Mouse (Mus musculus) MEL (cell line): ENCODE data around the gene Pip4k2c. TPM values are rescaled to one million over a fixed set of nuclear protein-coding genes. Genes with fewer than 3 reads are reported as not detected.

Source experiments
- DNase-seq: peaks from one replicate; pipeline ENCODE4 v3.0.0; 2011; ENCODE audit warnings: low read depth, low spot score
- H3K27ac ChIP-seq: 2 replicates; pipeline ENCODE4 v1.5.1; 2012; ENCODE audit warnings: low read depth, mild to moderate bottlenecking, control low read depth, low read length, moderate library complexity; ENCODE audit not compliant: control insufficient read depth
- H3K27me3 ChIP-seq, 2 experiments: fragments of 150-350 bp in 1 of 2; sonication (generic) in 1 of 2; 2 replicates each; pipeline ENCODE4 v1.6.1; 2012; ENCODE audit warnings: low read length in 2 of 2, mild to moderate bottlenecking in 2 of 2, improper control_type of control experiment in 1 of 2, moderate library complexity in 1 of 2; ENCODE audit not compliant: insufficient read depth in 2 of 2, control insufficient read depth in 1 of 2
- H3K36me3 ChIP-seq, 2 experiments: 2 replicates each; pipeline ENCODE4 v1.6.1; 2012 to 2014; ENCODE audit warnings: low read length in 2 of 2, improper control_type of control experiment in 1 of 2, inconsistent platforms in 1 of 2, mild to moderate bottlenecking in 1 of 2; ENCODE audit not compliant: insufficient read depth in 2 of 2, control insufficient read depth in 1 of 2
- H3K4me1 ChIP-seq, 2 experiments: fragments of 150-350 bp in 1 of 2; sonication (generic) in 1 of 2; 2 replicates each; pipeline ENCODE4 v1.6.1; 2012; ENCODE audit warnings: low read length in 2 of 2, improper control_type of control experiment in 1 of 2, mild to moderate bottlenecking in 1 of 2; ENCODE audit not compliant: insufficient read depth in 2 of 2, control insufficient read depth in 1 of 2
- H3K4me3 ChIP-seq, 2 experiments: fragments of 150-350 bp in 1 of 2; sonication (generic) in 1 of 2; 2 replicates each; pipeline ENCODE4 v1.5.1; 2012; ENCODE audit warnings: low read depth in 2 of 2, low read length in 2 of 2, mild to moderate bottlenecking in 2 of 2, moderate library complexity in 2 of 2, control low read depth in 1 of 2, improper control_type of control experiment in 1 of 2; ENCODE audit not compliant: control insufficient read depth in 1 of 2, insufficient read depth in 1 of 2
- H3K79me2 ChIP-seq: 2 replicates; pipeline ENCODE4 v1.6.1; 2012; ENCODE audit warnings: mild to moderate bottlenecking, low read length, moderate library complexity; ENCODE audit not compliant: control insufficient read depth, poor library complexity, insufficient read depth
- H3K9ac ChIP-seq: 2 replicates; pipeline ENCODE4 v1.6.1; 2012; ENCODE audit warnings: low read depth, mild to moderate bottlenecking, control low read depth, low read length, moderate library complexity; ENCODE audit not compliant: control insufficient read depth, poor library complexity, severe bottlenecking
- H3K9me3 ChIP-seq: fragments of 150-350 bp; sonication (generic); replicated peaks from 2 replicates; pipeline ENCODE4 v1.6.1; 2012; ENCODE audit warnings: mild to moderate bottlenecking, low read length, improper control_type of control experiment, moderate library complexity; ENCODE audit not compliant: insufficient read depth
- CHD1 ChIP-seq: IDR thresholded peaks from 2 replicates; pipeline ENCODE4 v1.6.1; 2012; ENCODE audit warnings: low read depth, mild to moderate bottlenecking, inconsistent platforms, low read length, improper control_type of control experiment
- CHD2 ChIP-seq: IDR thresholded peaks from 2 replicates; pipeline ENCODE4 v1.6.1; 2011; ENCODE audit warnings: low read length, improper control_type of control experiment
- CTCF ChIP-seq, 3 experiments: IDR thresholded peaks in 2 of 3; conservative IDR thresholded peaks in 1 of 3; 2 replicates each; pipeline ENCODE4 v1.5.1; 2011 to 2012; ENCODE audit warnings: low read length in 3 of 3, low read depth in 2 of 3, mild to moderate bottlenecking in 2 of 3, improper control_type of control experiment in 1 of 3, inconsistent platforms in 1 of 3, mixed read lengths in 1 of 3, moderate library complexity in 1 of 3; ENCODE audit not compliant: control insufficient read depth in 1 of 3, insufficient read depth in 1 of 3, poor library complexity in 1 of 3, severe bottlenecking in 1 of 3
- ELF1 ChIP-seq: IDR thresholded peaks from 2 replicates; pipeline ENCODE4 v1.6.1; 2014; ENCODE audit warnings: low read depth, mild to moderate bottlenecking, inconsistent platforms, low read length, improper control_type of control experiment, moderate library complexity
- EP300 ChIP-seq, 2 experiments: IDR thresholded peaks; 2 replicates each; pipeline ENCODE4 v1.6.1; 2011; ENCODE audit warnings: improper control_type of control experiment in 2 of 2, low read length in 2 of 2, low read depth in 1 of 2, mild to moderate bottlenecking in 1 of 2
- ETS1 ChIP-seq: IDR thresholded peaks from 2 replicates; pipeline ENCODE4 v1.6.1; 2012; ENCODE audit warnings: low read depth, mild to moderate bottlenecking, inconsistent platforms, low read length, improper control_type of control experiment, moderate library complexity
- GABPA ChIP-seq: IDR thresholded peaks from 2 replicates; pipeline ENCODE4 v1.6.1; 2012; ENCODE audit warnings: low read depth, mild to moderate bottlenecking, inconsistent platforms, low read length, improper control_type of control experiment, moderate library complexity
- HCFC1 ChIP-seq: IDR thresholded peaks from 2 replicates; pipeline ENCODE4 v1.6.1; 2012; ENCODE audit warnings: low read depth, mild to moderate bottlenecking, inconsistent platforms, low read length, improper control_type of control experiment, moderate library complexity
- JUND ChIP-seq: IDR thresholded peaks from 2 replicates; pipeline ENCODE4 v1.6.1; 2011; ENCODE audit warnings: low read depth, mild to moderate bottlenecking, improper control_type of control experiment, low read length
- KAT2A ChIP-seq: conservative IDR thresholded peaks from 2 replicates; pipeline ENCODE4 v1.6.1; 2012; ENCODE audit warnings: low read depth, low read length, improper control_type of control experiment, inconsistent platforms
- MAFK ChIP-seq: IDR thresholded peaks from 2 replicates; pipeline ENCODE4 v1.6.1; 2011; ENCODE audit warnings: low read depth, mild to moderate bottlenecking, low read length, improper control_type of control experiment, borderline replicate concordance
- MAX ChIP-seq: IDR thresholded peaks from 2 replicates; pipeline ENCODE4 v1.6.1; 2011; ENCODE audit warnings: low read length, improper control_type of control experiment
- MEF2A ChIP-seq: IDR thresholded peaks from 2 replicates; pipeline ENCODE4 v1.6.1; 2014; ENCODE audit warnings: low read depth, mild to moderate bottlenecking, inconsistent platforms, low read length, improper control_type of control experiment; ENCODE audit not compliant: poor library complexity, insufficient replicate concordance, severe bottlenecking; ENCODE audit errors: extremely low read depth
- MXI1 ChIP-seq: IDR thresholded peaks from 2 replicates; pipeline ENCODE4 v1.6.1; 2011; ENCODE audit warnings: mild to moderate bottlenecking, low read depth, low read length, improper control_type of control experiment
- MYB ChIP-seq: IDR thresholded peaks from 2 replicates; pipeline ENCODE4 v1.6.1; 2011; ENCODE audit warnings: mild to moderate bottlenecking, low read depth, low read length, improper control_type of control experiment
- NRF1 ChIP-seq: IDR thresholded peaks from 2 replicates; pipeline ENCODE4 v1.6.1; 2014; ENCODE audit warnings: low read depth, mild to moderate bottlenecking, inconsistent platforms, low read length, improper control_type of control experiment, moderate library complexity; ENCODE audit not compliant: poor library complexity, insufficient read depth, severe bottlenecking
- POLR2A ChIP-seq, 2 experiments: IDR thresholded peaks; 2 replicates each; pipeline ENCODE4 v1.6.1; 2011 to 2012; ENCODE audit warnings: low read length in 2 of 2, mild to moderate bottlenecking in 2 of 2, control low read depth in 1 of 2, improper control_type of control experiment in 1 of 2, low read depth in 1 of 2, moderate library complexity in 1 of 2; ENCODE audit not compliant: control insufficient read depth in 1 of 2, insufficient read depth in 1 of 2, poor library complexity in 1 of 2
- POLR2AphosphoS2 ChIP-seq: IDR thresholded peaks from 2 replicates; pipeline ENCODE4 v1.6.1; 2011; ENCODE audit warnings: low read length, improper control_type of control experiment
- POLR2AphosphoS5 ChIP-seq: IDR thresholded peaks from 2 replicates; pipeline ENCODE4 v1.6.1; 2012; ENCODE audit warnings: low read depth, borderline replicate concordance, mild to moderate bottlenecking, inconsistent platforms, low read length, moderate library complexity, mixed read lengths
- SIN3A ChIP-seq: IDR thresholded peaks from 2 replicates; pipeline ENCODE4 v1.6.1; 2012; ENCODE audit warnings: low read length, improper control_type of control experiment, inconsistent platforms
- TAL1 ChIP-seq: IDR thresholded peaks from 2 replicates; pipeline ENCODE4 v1.6.1; 2012; ENCODE audit warnings: mild to moderate bottlenecking, inconsistent platforms, low read length, moderate library complexity, mixed read lengths
- TBP ChIP-seq: IDR thresholded peaks from 2 replicates; pipeline ENCODE4 v1.8.0; 2011; ENCODE audit warnings: low read depth, low read length, improper control_type of control experiment
- ZC3H11A ChIP-seq: IDR thresholded peaks from 2 replicates; pipeline ENCODE4 v1.6.1; 2012; ENCODE audit warnings: low read depth, mild to moderate bottlenecking, inconsistent platforms, low read length, improper control_type of control experiment
- ZKSCAN1 ChIP-seq: IDR thresholded peaks from 2 replicates; pipeline ENCODE4 v1.6.1; 2012; ENCODE audit warnings: low read depth, mild to moderate bottlenecking, inconsistent platforms, low read length, improper control_type of control experiment, moderate library complexity
- ZMIZ1 ChIP-seq: IDR thresholded peaks from 2 replicates; pipeline ENCODE4 v1.6.1; 2012; ENCODE audit warnings: low read depth, mild to moderate bottlenecking, inconsistent platforms, low read length, improper control_type of control experiment, moderate library complexity
- polyA plus RNA-seq, 2 experiments: library from polyadenylated mRNA; stranded (reverse) in 1 of 2; unstranded in 1 of 2; fragments of >175 nt in 1 of 2; fragments of >200 nt in 1 of 2; gene quantifications; 2 replicates each; pipeline versions ENCODE4 v1.2.1 to v1.2.4; 2012; ENCODE audit warnings: low replicate concordance in 2 of 2, low read depth in 1 of 2; ENCODE audit not compliant: insufficient read length in 2 of 2, insufficient read depth in 1 of 2, missing spikeins in 1 of 2
- total RNA-seq: library from RNA; depleted of rRNA; stranded (reverse); fragments of 300-350 nt; gene quantifications from 2 replicates; pipeline ENCODE4 v1.2.3, GENCODE M21; 2012

Pip4k2c gene
- total and polyA plus RNA-seq, 3 experiments: 31.9 to 58.2 TPM; not detected in 1

DNA sequence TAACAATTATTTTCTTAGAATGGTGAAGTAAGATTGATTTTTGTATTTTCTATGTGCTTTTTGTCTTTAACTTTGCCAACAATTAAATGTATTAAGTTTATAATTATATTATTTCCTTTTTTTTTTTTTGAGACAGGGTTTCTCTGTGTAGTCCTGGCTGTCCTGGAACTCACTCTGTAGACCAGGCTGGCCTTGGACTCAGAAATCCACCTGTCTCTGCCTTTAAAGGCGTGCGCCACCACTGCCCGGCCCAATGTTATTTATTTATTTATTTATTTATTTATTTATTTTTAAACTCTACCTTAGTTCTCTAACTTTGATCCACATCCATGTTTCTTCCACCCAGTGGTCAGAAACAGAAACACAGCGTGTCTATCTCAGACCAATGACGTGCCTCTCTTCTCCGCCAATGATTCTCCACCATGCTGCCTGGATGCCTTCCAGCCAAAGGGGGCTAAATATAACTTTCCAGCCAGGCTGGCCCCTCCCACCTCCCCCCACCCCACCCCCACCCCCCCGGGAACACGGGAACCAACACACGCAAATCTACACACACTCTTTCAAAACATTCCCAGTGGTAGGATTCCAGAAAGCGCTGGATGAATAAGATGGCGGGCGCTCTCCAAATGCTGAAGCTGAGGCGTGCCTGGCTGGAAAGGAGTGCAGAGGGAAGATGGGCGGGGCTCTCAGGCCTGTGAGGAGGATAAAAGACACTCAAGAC lies 44.4 kb upstream of the Pip4k2c start:
- Histone ChIP-seq H3K4me3 (no peak overlapping the region), H3K27ac (no peak overlapping the region), H3K4me1 (peaks cover 0 to 4% of the 10 kb centered on the region in 2 experiments; a peak in 1 of 4 replicates)
- no peak for DNase-seq
- no peak for TF ChIP-seq POLR2AphosphoS2
- no peak for TF ChIP-seq CHD1
- no peak for TF ChIP-seq KAT2A
- TF ChIP-seq HCFC1: no peak
- TF ChIP-seq MAX: no peak
- TF ChIP-seq CHD2: no peak
- no peak for TF ChIP-seq NRF1
- TF ChIP-seq EP300 (IDR thresholded peaks at IDR 0.05; ENCODE audit: low read depth in 1 of 2, low read length in 2 of 2): no peak
- no peak for TF ChIP-seq ETS1
- TF ChIP-seq ZKSCAN1: no peak
- TF ChIP-seq ELF1: no peak
- peak; percentile 53; the same call in 1 of the 2 replicates for TF ChIP-seq SIN3A
- no peak for TF ChIP-seq JUND
- no peak for TF ChIP-seq MEF2A
- no peak for TF ChIP-seq MAFK
- TF ChIP-seq MXI1: peak; percentile 70
- TF ChIP-seq, all 39 proteins: peak for 2
- Histone ChIP-seq H3K79me2 (no peaks in the 10 kb centered on the region), H3K36me3 (no peaks in the 10 kb centered on the region), H3K27me3 (no peaks in the 10 kb centered on the region), H3K9me3 (no peaks in the 10 kb centered on the region), H3K9ac (no peak overlapping the region)

DNA sequence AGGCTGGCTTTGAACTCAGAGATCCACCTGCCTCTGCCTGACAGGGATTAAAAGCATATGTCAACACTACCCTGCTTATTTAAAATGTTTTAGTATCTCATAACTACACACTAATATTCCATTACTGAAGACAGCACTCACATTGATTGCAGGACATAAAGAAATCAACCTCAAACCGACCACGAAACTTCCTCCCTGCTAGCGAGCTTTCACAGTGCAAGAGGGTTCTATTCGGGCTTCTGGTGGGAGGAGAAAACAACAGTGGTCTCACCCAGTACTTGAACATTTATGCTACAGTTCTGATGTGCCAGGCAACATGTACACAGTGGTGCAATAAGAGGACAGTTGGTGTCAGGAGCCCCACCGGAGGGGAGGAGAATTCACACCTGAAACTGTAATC lies 39.4 kb upstream of the Pip4k2c start:
- Histone ChIP-seq H3K4me3 (no peak overlapping the region), H3K79me2 (no peaks in the 10 kb centered on the region), H3K36me3 (no peaks in the 10 kb centered on the region), H3K9me3 (no peaks in the 10 kb centered on the region), H3K9ac (no peak overlapping the region), H3K27me3 (no peaks in the 10 kb centered on the region), H3K4me1 (no peaks in the 10 kb centered on the region), H3K27ac (no peak overlapping the region)
- no peak for DNase-seq
- TF ChIP-seq GABPA (no peak), EP300 (IDR thresholded peaks at IDR 0.05; ENCODE audit: low read depth in 1 of 2, low read length in 2 of 2) (no peak), TBP (no peak), ZKSCAN1 (no peak), MAX (no peak), KAT2A (no peak), ZMIZ1 (no peak), CTCF (IDR thresholded peaks at IDR 0.05 in 2 of 3, conservative IDR thresholded peaks at IDR 0.05 in 1 of 3; ENCODE audit: control insufficient read depth in 1 of 3, insufficient read depth in 1 of 3, low read depth in 2 of 3, low read length in 3 of 3, poor library complexity in 1 of 3, severe bottlenecking in 1 of 3) (no peak), NRF1 (no peak), POLR2AphosphoS5 (no peak), ZC3H11A (no peak), SIN3A (no peak), MXI1 (no peak), MYB (no peak), CHD1 (no peak), POLR2A (IDR thresholded peaks at IDR 0.05; ENCODE audit: control insufficient read depth in 1 of 2, insufficient read depth in 1 of 2, low read depth in 1 of 2, low read length in 2 of 2, poor library complexity in 1 of 2) (no peak), TAL1 (no peak)
